Mouse (Mus musculus): ENCODE results near the gene Pnisr. TPM values are rescaled to one million over a fixed set of nuclear protein-coding genes. Genes with fewer than 3 reads are reported as not detected.

The Pnisr gene
- polyA plus RNA-seq, 1 experiment from 2014 or later: 130 TPM

DNA sequence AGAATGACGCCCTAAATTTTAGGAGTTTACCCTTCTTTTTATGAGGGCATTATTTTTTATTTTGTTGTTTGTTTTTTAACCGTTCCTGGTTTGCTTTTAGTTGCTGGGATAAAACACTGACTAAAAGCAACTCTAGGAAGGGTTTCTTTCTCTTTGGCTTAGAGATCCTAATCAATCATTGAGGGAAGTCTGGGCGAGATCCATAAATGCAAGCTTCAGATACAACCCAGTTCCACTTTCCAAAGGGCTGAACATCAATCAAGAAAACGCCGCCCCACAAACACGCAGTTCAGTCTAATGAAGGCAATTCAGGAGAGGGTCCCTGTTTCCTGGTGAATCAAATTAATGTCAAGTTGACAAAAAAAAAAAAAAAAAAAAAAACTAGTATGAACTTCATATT, 31.4 kb downstream of the Pnisr start:
- Histone ChIP-seq H3K4me1 (peaks cover 9% of the 10 kb centered on the region; the same call in 1 of the 2 replicates), H3K4me3 (peak overlapping the region; percentile 80), H3K9ac (peak overlapping the region; percentile 74), H3K27ac (0 out of 2 replicates have a peak overlapping the region, but pooled peaks have one; percentile 95), H3K4me2 (peak overlapping the region; percentile 59), H3K36me3 (peaks cover 15% of the 10 kb centered on the region), H3K9me3 (no peaks in the 10 kb centered on the region), H3K27me3 (no peaks in the 10 kb centered on the region)
- no peak for ATAC-seq (ENCODE audit: borderline replicate concordance, extremely low read depth, low FRiP score, low TSS enrichment)
- WGBS: 23% methylated on average over 6 of the region's 6 CpGs

DNA sequence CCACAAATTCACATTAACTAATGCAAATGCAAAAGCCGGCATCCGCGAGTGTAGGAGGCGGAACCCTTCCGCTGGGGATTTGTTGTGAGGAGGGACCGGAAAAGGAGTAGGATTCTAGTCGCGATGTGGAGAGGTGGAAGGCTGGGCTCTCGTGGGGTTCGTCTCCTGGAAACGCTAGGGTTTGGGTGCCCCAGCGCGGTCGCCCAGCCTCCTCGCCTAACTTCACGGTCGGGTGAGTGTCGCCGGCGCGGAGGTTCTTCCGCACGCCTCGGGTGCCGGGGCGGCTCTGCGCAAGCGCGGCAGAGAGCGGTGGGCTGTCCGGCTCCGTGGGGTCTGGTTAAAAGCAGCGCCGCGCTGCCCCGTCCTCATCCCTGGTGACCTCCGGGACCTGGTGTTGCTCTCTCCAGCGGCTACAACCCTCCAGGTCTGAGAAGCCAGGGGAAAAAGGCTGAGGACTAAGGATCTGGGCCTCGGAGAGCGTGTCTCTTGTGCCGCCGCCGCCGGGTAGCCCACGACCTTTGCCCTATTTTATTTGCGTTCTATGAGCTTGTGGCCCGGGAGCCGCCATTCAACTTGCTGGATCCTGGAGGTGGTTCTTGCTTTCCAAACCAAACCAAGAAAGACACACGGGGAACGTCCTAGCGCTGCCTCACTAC, 32.3 kb downstream of the Pnisr start, which contains the start of gene Coq3:
TSS of gene Coq3 (plus strand) at position 109 of the 656 bp plus-strand sequence.
- H3K4me3 ChIP-seq: peak within 1 kb of the TSS; percentile 80
- peak within 1 kb of the TSS; percentile 95 for H3K27ac ChIP-seq
- H3K4me2 ChIP-seq: peak within 1 kb of the TSS; percentile 59
- H3K27me3 ChIP-seq: no peaks in the 10 kb centered on the region
- peak; percentile 90 for ATAC-seq (ENCODE audit: borderline replicate concordance, extremely low read depth, low FRiP score, low TSS enrichment)
- peaks cover 9% of the 10 kb centered on the region; the same call in 1 of the 2 replicates for H3K4me1 ChIP-seq
- H3K9me3 ChIP-seq: no peaks in the 10 kb centered on the region
- H3K36me3 ChIP-seq: peaks cover 8% of the 10 kb centered on the region
- under 1% methylated on average over 51 of the region's 51 CpGs for WGBS
- peak within 1 kb of the TSS; percentile 74 for H3K9ac ChIP-seq

DNA sequence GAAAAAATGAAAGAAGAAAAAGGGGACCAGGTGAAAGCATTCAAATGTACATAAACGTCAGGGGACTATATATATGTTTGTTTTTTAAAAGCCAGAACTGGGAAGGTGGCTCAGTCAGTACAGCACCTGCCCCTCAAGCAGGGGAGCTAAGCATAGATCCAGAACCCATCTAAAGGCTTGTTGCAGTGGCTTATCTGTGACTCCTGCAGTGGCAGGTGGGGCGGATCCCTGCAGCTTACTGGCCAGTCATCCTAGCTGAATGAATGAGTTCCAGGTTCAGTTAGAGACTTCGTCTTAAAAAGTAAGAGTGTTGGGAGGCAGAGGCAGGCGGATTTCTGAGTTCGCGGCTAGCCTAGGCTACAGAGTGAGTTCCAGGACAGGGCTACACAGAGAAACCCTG, 35.4 kb downstream of the Pnisr start:
- Histone ChIP-seq H3K9ac (no peak overlapping the region), H3K36me3 (no peaks in the 10 kb centered on the region), H3K4me3 (no peak overlapping the region), H3K27ac (no peak overlapping the region), H3K4me2 (no peak overlapping the region), H3K9me3 (no peaks in the 10 kb centered on the region), H3K27me3 (no peaks in the 10 kb centered on the region), H3K4me1 (peaks cover 9% of the 10 kb centered on the region; the same call in 1 of the 2 replicates)
- 85% methylated on average over 6 of the region's 6 CpGs for WGBS
- ATAC-seq (ENCODE audit: borderline replicate concordance, extremely low read depth, low FRiP score, low TSS enrichment): no peak

DNA sequence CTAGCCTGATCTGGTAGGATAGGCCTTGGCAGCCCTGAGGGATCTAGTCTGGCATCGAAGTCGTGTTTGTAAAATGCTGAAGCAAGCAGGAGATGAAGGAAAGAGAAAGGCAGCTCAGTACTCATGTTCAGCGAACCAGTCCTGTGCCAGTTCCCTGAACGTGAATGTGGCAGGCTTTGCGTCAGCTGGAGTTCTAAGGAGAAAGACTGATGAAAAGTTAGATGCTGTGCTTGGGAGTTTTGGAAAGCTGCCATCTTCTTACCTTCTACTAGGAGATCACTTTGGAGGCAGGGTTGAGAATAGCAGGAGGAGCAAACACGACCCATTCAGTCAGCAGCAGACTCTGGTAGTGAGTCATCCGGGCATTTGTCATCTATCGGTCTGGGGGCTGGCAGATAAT, 38.4 kb downstream of the Pnisr start:
- H3K9ac ChIP-seq: no peak overlapping the region
- H3K4me1 ChIP-seq: no peaks in the 10 kb centered on the region
- H3K4me2 ChIP-seq: no peak overlapping the region
- WGBS: 76% methylated on average over 8 of the region's 8 CpGs
- H3K36me3 ChIP-seq: no peaks in the 10 kb centered on the region
- H3K9me3 ChIP-seq: no peaks in the 10 kb centered on the region
- no peak for ATAC-seq (ENCODE audit: borderline replicate concordance, extremely low read depth, low FRiP score, low TSS enrichment)
- no peak overlapping the region for H3K4me3 ChIP-seq
- no peak overlapping the region for H3K27ac ChIP-seq
- no peaks in the 10 kb centered on the region for H3K27me3 ChIP-seq

Other genes starting within 250 kb of the Pnisr start
- gene Prdm13, start 161.6 kb upstream of the Pnisr start, polyA plus RNA-seq (2015; fragmentation: Nextera tagmentation; extraction: Ambion mirVana): not detected in 2 replicates
- gene Ccnc, start 119.9 kb upstream of the Pnisr start, polyA plus RNA-seq (2015; fragmentation: Nextera tagmentation; extraction: Ambion mirVana): 47.4 TPM in 2 replicates
- 8.8 and 8.9 TPM in 2 replicates for gene Usp45, start 80.4 kb upstream of the Pnisr start, polyA plus RNA-seq (2015; fragmentation: Nextera tagmentation; extraction: Ambion mirVana)
- 9.6 and 11.2 TPM in 2 replicates for gene Tstd3, start 80.4 kb upstream of the Pnisr start, polyA plus RNA-seq (2015; fragmentation: Nextera tagmentation; extraction: Ambion mirVana)
- gene Coq3, start 32.1 kb downstream of the Pnisr start, polyA plus RNA-seq (2015; fragmentation: Nextera tagmentation; extraction: Ambion mirVana): 14.0 and 15.4 TPM in 2 replicates
- 3.4 and 3.5 TPM in 2 replicates for gene Faxc, start 83.7 kb downstream of the Pnisr start, polyA plus RNA-seq (2015; fragmentation: Nextera tagmentation; extraction: Ambion mirVana)

Data from lung, embryonic 15.5 days (tissue).